Mouse (Mus musculus) limb, embryonic 12.5 days (tissue): ENCODE measurements around the gene 0610010F05Rik. TPM values are rescaled to one million over a fixed set of nuclear protein-coding genes. Genes with fewer than 3 reads are reported as not detected.
"Not testable (repeated sequence)": the region's sequence is repeated elsewhere in the genome, so short reads cannot be mapped to it uniquely, and the experiment has no call there.

Experiments
- ATAC-seq: fragments of 200-750 bp; cut with Nextera tagmentation; 2 replicates; pipeline ENCODE4 v1.8.0; 2017; ENCODE audit warnings: low read depth, moderate TSS enrichment; ENCODE audit not compliant: insufficient number of reproducible peaks, insufficient read depth, low FRiP score, low TSS enrichment
- H3K27ac ChIP-seq: fragments of 300-500 bp; sonication (generic); 2 replicates; pipeline ENCODE4 v1.5.1; 2016; ENCODE audit warnings: mild to moderate bottlenecking, moderate library complexity
- H3K27me3 ChIP-seq: fragments of 300-500 bp; sonication (generic); 2 replicates; pipeline ENCODE4 v1.6.1; 2016; ENCODE audit warnings: mild to moderate bottlenecking, moderate library complexity
- H3K36me3 ChIP-seq: fragments of 300-500 bp; sonication (generic); 2 replicates; pipeline ENCODE4 v1.6.1; 2016; ENCODE audit warnings: mild to moderate bottlenecking, moderate library complexity
- H3K4me1 ChIP-seq: fragments of 300-500 bp; sonication (generic); replicated peaks from 2 replicates; pipeline ENCODE4 v1.6.1; 2016
- H3K4me2 ChIP-seq: fragments of 300-500 bp; sonication (generic); 2 replicates; pipeline ENCODE4 v1.6.1; 2016; ENCODE audit warnings: mild to moderate bottlenecking, moderate library complexity
- H3K4me3 ChIP-seq: fragments of 300-500 bp; sonication (generic); replicated peaks from 2 replicates; pipeline ENCODE4 v1.5.1; 2016; ENCODE audit warnings: mild to moderate bottlenecking
- H3K9ac ChIP-seq: fragments of 300-500 bp; sonication (generic); replicated peaks from 2 replicates; pipeline ENCODE4 v1.6.1; 2016; ENCODE audit warnings: mild to moderate bottlenecking, moderate library complexity
- H3K9me3 ChIP-seq: fragments of 300-500 bp; sonication (generic); 2 replicates; pipeline ENCODE4 v1.6.1; 2016; ENCODE audit warnings: mild to moderate bottlenecking, moderate library complexity
- WGBS: fragments of 180-500 bp; shearing (Covaris S2); methylation state at CpG from one replicate; pipeline ENCODE4 v1.1.7; 2016; 5-methylcytosine and 5-hydroxymethylcytosine counted together
- polyA plus RNA-seq: library from polyadenylated mRNA; unstranded; fragments of >200 nt; fragmentation: Nextera tagmentation; extraction: Ambion mirVana; gene quantifications from 2 replicates; pipeline ENCODE4 v1.2.1, GENCODE M21; 2016

Gene 0610010F05Rik
- polyA plus RNA-seq, 1 experiment from 2014 or later, result 27.0 TPM

GRCm38 (mm10) chr11:23664232-23664631, 30.8 kb upstream of the 0610010F05Rik start:
- H3K4me3 ChIP-seq, result no peak overlapping the region
- H3K4me2 ChIP-seq, result no peak overlapping the region
- no peaks in the 10 kb centered on the region for H3K9me3 ChIP-seq
- no peaks in the 10 kb centered on the region for H3K27me3 ChIP-seq
- peaks cover 26% of the 10 kb centered on the region for H3K4me1 ChIP-seq
- no peak for ATAC-seq
- H3K9ac ChIP-seq, result no peak overlapping the region
- no peak overlapping the region for H3K27ac ChIP-seq
- H3K36me3 ChIP-seq, result 0 out of 2 replicates have a peak, but pooled peaks cover 8% of the 10 kb centered on the region

GRCm38 (mm10) chr11:23657791-23658190, 24.4 kb upstream of the 0610010F05Rik start:
- Histone ChIP-seq H3K4me2 (no peak overlapping the region), H3K27me3 (no peaks in the 10 kb centered on the region), H3K36me3 (peaks cover 7% of the 10 kb centered on the region; the same call in 1 of the 2 replicates), H3K9ac (no peak overlapping the region), H3K4me3 (no peak overlapping the region), H3K9me3 (no peaks in the 10 kb centered on the region), H3K4me1 (peaks cover 13% of the 10 kb centered on the region; the same call in 1 of the 2 replicates), H3K27ac (no peak overlapping the region)
- 94% methylated on average over 2 of the region's 2 CpGs for WGBS
- ATAC-seq, result no peak

- no peaks in the 10 kb centered on the region for H3K9me3 ChIP-seq
- peaks cover 42% of the 10 kb centered on the region; the same call in 1 of the 2 replicates for H3K36me3 ChIP-seq
- no peak overlapping the region for H3K4me2 ChIP-seq
- H3K4me1 ChIP-seq, result no peaks in the 10 kb centered on the region
- no peak for ATAC-seq
- no peaks in the 10 kb centered on the region for H3K27me3 ChIP-seq
- H3K4me3 ChIP-seq, result no peak overlapping the region
- WGBS, result 68% methylated on average over 3 of the region's 3 CpGs
- no peak overlapping the region for H3K9ac ChIP-seq
- H3K27ac ChIP-seq, result no peak overlapping the region
Measured at GRCm38 (mm10) chr11:23653666-23654065, 20.2 kb upstream of the 0610010F05Rik start.

- Histone ChIP-seq H3K4me3 (no peak overlapping the region), H3K4me1 (no peaks in the 10 kb centered on the region), H3K9ac (no peak overlapping the region), H3K4me2 (no peak overlapping the region), H3K27ac (no peak overlapping the region), H3K36me3 (peaks cover 74% of the 10 kb centered on the region), H3K27me3 (no peaks in the 10 kb centered on the region), H3K9me3 (no peaks in the 10 kb centered on the region)
- ATAC-seq, result no peak
- 95% methylated on average over 3 of the region's 3 CpGs for whole genome bisulfite sequencing
Measured at GRCm38 (mm10) chr11:23647835-23648234, 14.4 kb upstream of the 0610010F05Rik start.

GRCm38 (mm10) chr11:23647431-23647830, 14.0 kb upstream of the 0610010F05Rik start:
- Histone ChIP-seq H3K4me1 (no peaks in the 10 kb centered on the region), H3K9ac (no peak overlapping the region), H3K9me3 (no peaks in the 10 kb centered on the region), H3K4me3 (no peak overlapping the region), H3K27ac (no peak overlapping the region), H3K36me3 (peaks cover 75% of the 10 kb centered on the region), H3K4me2 (no peak overlapping the region), H3K27me3 (no peaks in the 10 kb centered on the region)
- ATAC-seq, result no peak

GRCm38 (mm10) chr11:23634573-23634972, 1.1 kb upstream of the 0610010F05Rik start:
- H3K9me3 ChIP-seq, result no peaks in the 10 kb centered on the region
- no peak overlapping the region for H3K4me2 ChIP-seq
- no peaks in the 10 kb centered on the region for H3K4me1 ChIP-seq
- peaks cover 5% of the 10 kb centered on the region; the same call in 1 of the 2 replicates for H3K36me3 ChIP-seq
- no peak for ATAC-seq
- H3K4me3 ChIP-seq, result no peak overlapping the region
- H3K9ac ChIP-seq, result no peak overlapping the region
- H3K27ac ChIP-seq, result no peak overlapping the region
- no peaks in the 10 kb centered on the region for H3K27me3 ChIP-seq
- WGBS, result 72% methylated on average over 8 of the region's 8 CpGs

GRCm38 (mm10) chr11:23633879-23634215, 408 bp upstream of the 0610010F05Rik start:
- Histone ChIP-seq H3K4me1 (no peaks in the 10 kb centered on the region), H3K4me3 (peak overlapping the region; percentile 80), H3K9ac (no peak overlapping the region), H3K27me3 (no peaks in the 10 kb centered on the region), H3K4me2 (peak overlapping the region; percentile 68), H3K36me3 (no peaks in the 10 kb centered on the region), H3K9me3 (no peaks in the 10 kb centered on the region), H3K27ac (0 out of 2 replicates have a peak overlapping the region, but pooled peaks have one; percentile 88)
- WGBS, result 10% methylated on average over 7 of the region's 7 CpGs
- no peak for ATAC-seq

GRCm38 (mm10) chr11:23630664-23631063, 2.8 kb downstream of the 0610010F05Rik start:
- H3K9ac ChIP-seq, result no peak overlapping the region
- no peaks in the 10 kb centered on the region for H3K27me3 ChIP-seq
- H3K9me3 ChIP-seq, result no peaks in the 10 kb centered on the region
- ATAC-seq, result no peak
- H3K4me3 ChIP-seq, result no peak overlapping the region
- H3K4me1 ChIP-seq, result no peaks in the 10 kb centered on the region
- H3K4me2 ChIP-seq, result no peak overlapping the region
- no peak overlapping the region for H3K27ac ChIP-seq
- H3K36me3 ChIP-seq, result peaks cover 10% of the 10 kb centered on the region

GRCm38 (mm10) chr11:23618995-23619394, 14.4 kb downstream of the 0610010F05Rik start:
- no peak overlapping the region for H3K27ac ChIP-seq
- H3K4me3 ChIP-seq, result no peak overlapping the region
- ATAC-seq, result no peak
- H3K4me1 ChIP-seq, result no peaks in the 10 kb centered on the region
- H3K36me3 ChIP-seq, result peaks cover 25% of the 10 kb centered on the region; the same call in 1 of the 2 replicates
- H3K9ac ChIP-seq, result no peak overlapping the region
- 87% methylated on average over 5 of the region's 5 CpGs for WGBS
- no peaks in the 10 kb centered on the region for H3K9me3 ChIP-seq
- H3K27me3 ChIP-seq, result no peaks in the 10 kb centered on the region
- H3K4me2 ChIP-seq, result no peak overlapping the region

GRCm38 (mm10) chr11:23614546-23614945, 18.9 kb downstream of the 0610010F05Rik start:
- Histone ChIP-seq H3K9me3 (no peaks in the 10 kb centered on the region), H3K27me3 (no peaks in the 10 kb centered on the region), H3K4me3 (no peak overlapping the region), H3K4me1 (no peaks in the 10 kb centered on the region), H3K36me3 (peaks cover 22% of the 10 kb centered on the region), H3K4me2 (no peak overlapping the region), H3K9ac (no peak overlapping the region), H3K27ac (no peak overlapping the region)
- 80% methylated on average over 5 of the region's 5 CpGs for WGBS
- ATAC-seq, result no peak

- H3K27ac ChIP-seq, H3K4me2 ChIP-seq, H3K4me1 ChIP-seq, H3K4me3 ChIP-seq, H3K9me3 ChIP-seq, H3K9ac ChIP-seq, H3K27me3 ChIP-seq, ATAC-seq: not testable (repeated sequence)
- WGBS, result 92% methylated on average over 6 of the region's 6 CpGs
- peaks cover 53% of the 10 kb centered on the region for H3K36me3 ChIP-seq
Measured at GRCm38 (mm10) chr11:23607291-23607690, 26.1 kb downstream of the 0610010F05Rik start.

GRCm38 (mm10) chr11:23570130-23570529, 63.3 kb downstream of the 0610010F05Rik start:
- no peaks in the 10 kb centered on the region for H3K4me1 ChIP-seq
- H3K4me2 ChIP-seq, result no peak overlapping the region
- no peaks in the 10 kb centered on the region for H3K9me3 ChIP-seq
- ATAC-seq, result no peak
- no peak overlapping the region for H3K4me3 ChIP-seq
- peaks cover 22% of the 10 kb centered on the region for H3K36me3 ChIP-seq
- H3K27me3 ChIP-seq, result no peaks in the 10 kb centered on the region
- H3K9ac ChIP-seq, result no peak overlapping the region
- WGBS, result 89% methylated on average over 7 of the region's 7 CpGs
- no peak overlapping the region for H3K27ac ChIP-seq
